Mouse (Mus musculus): ENCODE results near the gene Dido1. TPM values are rescaled to one million over a fixed set of nuclear protein-coding genes. Genes with fewer than 3 reads are reported as not detected.

Dido1 gene
- polyA plus RNA-seq (2021; fragmentation: Nextera tagmentation) = 10.8 and 13.6 TPM in 2 replicates
- long read RNA-seq, experiment 1, partial matches to known transcripts = 8 of 23 reads
- long read RNA-seq, experiment 1, other reads (novel, unspliced or antisense) = 15 of 23 reads
- long read RNA-seq, experiment 2, full-length matches to known transcripts = 10 of 59 reads
- long read RNA-seq, experiment 2, partial matches to known transcripts = 14 of 59 reads
- long read RNA-seq, experiment 2, other reads (novel, unspliced or antisense) = 35 of 59 reads

DNA sequence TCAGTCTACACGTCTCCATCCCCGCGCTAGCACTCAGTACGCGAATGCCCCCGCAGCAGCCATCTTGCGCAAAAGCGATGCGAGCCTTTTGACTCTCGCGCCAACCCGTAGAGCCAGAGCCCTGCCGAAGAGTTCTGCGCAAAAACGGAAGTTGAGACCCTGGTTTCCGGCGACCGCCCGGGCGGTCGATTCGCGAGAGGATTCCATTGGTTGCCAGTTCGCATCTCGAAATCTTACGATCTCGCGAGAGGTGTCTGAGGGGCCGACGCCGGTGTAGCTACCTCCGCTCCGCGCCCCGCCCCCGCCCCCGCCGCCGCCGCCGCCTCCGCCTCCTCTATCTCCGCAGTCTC lies at the start of gene Dido1, which contains the start of gene Gid8:
Dido1 (minus strand) TSS at position 77 of the 350 bp plus-strand sequence.
Gid8 (plus strand) TSS at position 195 of the 350 bp plus-strand sequence.

DNA sequence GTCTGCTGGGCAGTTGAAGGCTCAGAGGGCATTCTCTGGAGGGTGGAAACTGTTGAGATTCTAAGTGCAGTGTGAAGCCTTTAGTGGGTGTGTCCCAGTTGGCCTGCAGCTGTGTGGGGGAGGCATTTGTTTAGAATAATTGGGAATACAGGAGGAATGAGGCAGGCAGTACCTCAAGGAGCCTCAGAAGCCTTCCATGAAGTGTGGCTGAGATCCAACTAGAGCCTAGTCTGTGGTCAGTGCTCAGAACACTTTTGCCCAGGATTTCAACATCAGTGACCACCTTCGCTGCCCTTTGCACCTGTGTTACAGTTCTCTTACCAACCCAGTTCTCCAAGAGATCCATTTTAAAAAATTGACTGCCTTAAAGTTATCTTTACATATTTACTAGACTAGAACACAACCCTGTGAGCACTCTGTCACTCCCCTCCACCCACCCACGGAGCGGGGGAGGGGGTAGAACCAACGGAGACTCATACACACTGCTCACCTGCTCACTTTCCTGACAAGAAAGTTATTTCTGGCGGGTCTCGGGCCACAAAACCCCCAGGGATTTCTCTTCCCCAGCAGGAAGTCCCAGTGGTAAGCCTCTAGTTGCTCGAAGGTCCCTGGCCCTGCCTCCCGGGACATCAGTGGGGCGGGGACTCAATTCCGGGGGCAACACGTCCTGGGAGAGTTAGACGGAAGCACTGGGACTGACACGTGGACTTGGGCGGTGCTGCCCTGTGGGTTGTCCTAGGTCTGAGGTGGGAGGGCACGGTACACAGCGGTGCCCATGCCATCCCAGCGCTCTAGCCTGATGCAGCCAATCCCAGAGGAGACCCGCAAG lies 15.0 kb upstream of the Dido1 start, which contains the start of gene Slc17a9:
Slc17a9 (plus strand) TSS at position 679 of the 829 bp plus-strand sequence.

DNA sequence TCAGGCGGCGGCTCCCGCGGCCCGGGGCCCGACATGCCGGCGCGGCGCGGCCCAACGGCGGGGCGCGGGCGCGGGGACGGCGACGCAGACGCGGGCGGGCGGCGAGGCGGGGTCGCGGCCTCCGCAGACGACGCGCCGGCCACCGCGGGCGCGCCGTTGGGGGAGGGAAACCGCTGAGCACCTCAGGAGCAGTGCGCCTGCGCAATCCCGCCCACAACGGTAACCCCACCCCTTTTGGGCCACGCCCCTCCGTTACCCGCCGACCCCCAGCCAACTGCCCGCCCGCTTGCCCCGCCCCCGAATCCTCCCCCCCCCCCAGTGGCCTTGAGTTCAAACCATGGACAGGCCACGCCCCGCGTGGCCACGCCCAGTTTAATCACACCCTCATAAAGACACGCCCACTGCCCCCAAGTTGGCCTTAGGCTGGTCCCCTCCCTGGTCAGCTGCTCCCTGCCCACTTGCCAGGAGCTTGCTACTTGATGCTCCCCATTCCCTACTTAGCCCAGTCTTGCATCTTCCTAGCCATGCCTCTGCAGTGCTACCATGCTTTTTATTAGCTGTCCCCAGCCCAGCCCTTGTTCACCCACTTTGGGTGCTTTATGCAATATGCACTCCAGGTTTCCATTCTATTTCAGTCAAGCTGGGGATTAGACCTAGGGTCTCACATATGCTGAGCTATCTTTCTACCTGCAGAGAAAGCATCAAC lies 67.1 kb downstream of the Dido1 start, which contains the start of gene Tcfl5:
Tcfl5 (minus strand) TSS at position 154 of the 706 bp plus-strand sequence.

Other genes starting within 250 kb of the Dido1 start
- 2.6 and 3.6 TPM in 2 replicates for gene Ntsr1, start 210.0 kb downstream of the Dido1 start, polyA plus RNA-seq (2021; fragmentation: Nextera tagmentation)
- 5.0 and 5.1 TPM in 2 replicates for gene Mrgbp, start 128.7 kb downstream of the Dido1 start, polyA plus RNA-seq (2021; fragmentation: Nextera tagmentation)
- 11.7 and 12.2 TPM in 2 replicates for gene Ogfr, start 120.8 kb downstream of the Dido1 start, polyA plus RNA-seq (2021; fragmentation: Nextera tagmentation)
- 3.3 and 14.9 TPM in 2 replicates for gene Col9a3, start 112.2 kb downstream of the Dido1 start, polyA plus RNA-seq (2021; fragmentation: Nextera tagmentation)
- 0.11 and 0.15 TPM in 2 replicates for gene Tcfl5, start 67.3 kb downstream of the Dido1 start, polyA plus RNA-seq (2021; fragmentation: Nextera tagmentation)
- gene Gid8, start 118 bp upstream of the Dido1 start, polyA plus RNA-seq (2021; fragmentation: Nextera tagmentation) = 23.1 and 29.2 TPM in 2 replicates
- gene Slc17a9, start 15.3 kb upstream of the Dido1 start, polyA plus RNA-seq (2021; fragmentation: Nextera tagmentation) = 0.18 TPM in 1 of 2 replicates, not detected in the other
- gene Bhlhe23, start 66.9 kb upstream of the Dido1 start, polyA plus RNA-seq (2021; fragmentation: Nextera tagmentation) = 0.18 and 0.19 TPM in 2 replicates
- gene Ythdf1, start 210.9 kb upstream of the Dido1 start, polyA plus RNA-seq (2021; fragmentation: Nextera tagmentation) = 5.2 and 5.4 TPM in 2 replicates
- gene Birc7, start 219.0 kb upstream of the Dido1 start, polyA plus RNA-seq (2021; fragmentation: Nextera tagmentation) = 0.48 and 0.62 TPM in 2 replicates
- gene Nkain4, start 244.7 kb upstream of the Dido1 start, polyA plus RNA-seq (2021; fragmentation: Nextera tagmentation) = 160 and 162 TPM in 2 replicates

Measured in layer of hippocampus, adult 6 months (tissue).